Mouse (Mus musculus) left cerebral cortex, postnatal 14 days (tissue): ENCODE measurements at regions not wholly inside any gene's neighbourhood (a gene's known extent, or its start where the extent isn't known, plus 50 kb on each side); places are given as distances from the start of the nearest gene placed in this dataset.

Experiments used
- DNase-seq, 2 experiments: peaks; one replicate each; pipeline ENCODE4 v3.0.0; 2021 to 2022; ENCODE audit warnings: low spot score in 2 of 2, mixed read lengths in 1 of 2
- intact Hi-C: fragments of 180-260 bp; cut with DNase I; formaldehyde crosslinking; loops from one replicate; pipeline ENCODE4 v1.15.1; 2025

- intact Hi-C loops: no loop called here
- no peak for DNase-seq
Measured at GRCm38 (mm10) chr9:32901287-32901686, 265.3 kb downstream of the Ets1 start.

GRCm38 (mm10) chr9:32906233-32906872 is 270.3 kb downstream of the Ets1 start:
- DNase-seq: no peak
- intact Hi-C loops: no loop called here

GRCm38 (mm10) chr9:32910641-32911040 is 274.6 kb downstream of the Ets1 start:
- intact Hi-C loops: no loop called here
- DNase-seq: no peak

GRCm38 (mm10) chr9:32915633-32916032 is 279.6 kb downstream of the Ets1 start:
- no peak for DNase-seq
- intact Hi-C loops: no loop called here

- DNase-seq: no peak
- intact Hi-C loops: no loop called here
Measured at GRCm38 (mm10) chr9:32916731-32917130, 280.7 kb downstream of the Ets1 start.

- intact Hi-C loops: no loop called here
- no peak for DNase-seq
Measured at GRCm38 (mm10) chr9:32923925-32924324, 287.9 kb downstream of the Ets1 start.

GRCm38 (mm10) chr9:32924333-32924886 is 288.4 kb downstream of the Ets1 start:
- no peak for DNase-seq
- intact Hi-C loops: no loop called here

GRCm38 (mm10) chr9:32925036-32925435 is 289.0 kb downstream of the Ets1 start:
- intact Hi-C loops: no loop called here

GRCm38 (mm10) chr9:32925720-32926595 is 289.9 kb downstream of the Ets1 start:
- no peak for DNase-seq
- intact Hi-C loops: no loop called here

More at GRCm38 (mm10) chr9:32925036-32925435, 289.0 kb downstream of the Ets1 start:
- DNase-seq: no peak

GRCm38 (mm10) chr9:32927656-32928055 is 291.6 kb downstream of the Ets1 start:
- intact Hi-C loops: no loop called here
- DNase-seq: no peak

- intact Hi-C loops: no loop called here
- DNase-seq: no peak
Measured at GRCm38 (mm10) chr9:32928289-32929000, 292.4 kb downstream of the Ets1 start.

- no peak for DNase-seq
- intact Hi-C loops: no loop called here
Measured at GRCm38 (mm10) chr9:32929331-32929730, 293.3 kb downstream of the Ets1 start.

GRCm38 (mm10) chr9:32929826-32930225 is 293.8 kb downstream of the Ets1 start:
- intact Hi-C loops: no loop called here
- no peak for DNase-seq

- intact Hi-C loops: no loop called here
- DNase-seq: no peak
Measured at GRCm38 (mm10) chr9:32931266-32932005, 295.4 kb downstream of the Ets1 start.

GRCm38 (mm10) chr9:32933237-32934071 is 297.4 kb downstream of the Ets1 start:
- no peak for DNase-seq
- intact Hi-C loops: no loop called here

- intact Hi-C loops: no loop called here
- DNase-seq: no peak
Measured at GRCm38 (mm10) chr9:32934436-32934835, 298.4 kb downstream of the Ets1 start.

GRCm38 (mm10) chr9:32936462-32936861 is 300.4 kb downstream of the Ets1 start:
- DNase-seq: no peak
- intact Hi-C loops: no loop called here

GRCm38 (mm10) chr9:32937391-32937790 is 301.4 kb downstream of the Ets1 start:
- intact Hi-C loops: no loop called here
- no peak for DNase-seq
